Mouse (Mus musculus): ENCODE data around the gene Atxn7l3b. TPM values are rescaled to one million over a fixed set of nuclear protein-coding genes. Genes with fewer than 3 reads are reported as not detected.

Atxn7l3b gene
- polyA plus RNA-seq, 1 experiment: 27.1 TPM

- 84% methylated on average over 3 of the region's 3 CpGs for WGBS
- no peak for DNase-seq (ENCODE audit: low read depth, low spot score)
Observed at GRCm38 (mm10) chr10:112882149-112882548, 46.7 kb downstream of the Atxn7l3b start.

GRCm38 (mm10) chr10:112876655-112877393 lies 52.0 kb downstream of the Atxn7l3b start:
- no peak for DNase-seq (ENCODE audit: low read depth, low spot score)
- WGBS: 73% methylated on average over 1 of the region's 1 CpGs
